Mouse (Mus musculus) urinary bladder, postnatal 4 days (tissue): ENCODE results near the gene Gsg1l.

Experiments used
- DNase-seq, 2 experiments: peaks; one replicate each; pipeline ENCODE4 v3.0.0; 2021 to 2022; ENCODE audit warnings: low spot score in 2 of 2

Gsg1l gene

GRCm38 (mm10) chr7:125868570-125868969 lies 213.6 kb downstream of the Gsg1l start:
- no peak for DNase-seq

- DNase-seq, result no peak
These were observed 217.0 kb downstream of the Gsg1l start for GRCm38 (mm10) chr7:125865234-125865633.

GRCm38 (mm10) chr7:125864026-125864425 lies 218.2 kb downstream of the Gsg1l start:
- no peak for DNase-seq

GRCm38 (mm10) chr7:125860421-125860820 lies 221.8 kb downstream of the Gsg1l start:
- no peak for DNase-seq

GRCm38 (mm10) chr7:125859564-125859963 lies 222.6 kb downstream of the Gsg1l start:
- DNase-seq, result no peak

GRCm38 (mm10) chr7:125847528-125847866 lies 234.7 kb downstream of the Gsg1l start:
- DNase-seq, result no peak

- DNase-seq, result no peak
These were observed 235.2 kb downstream of the Gsg1l start for GRCm38 (mm10) chr7:125846866-125847527.

- no peak for DNase-seq
These were observed 236.6 kb downstream of the Gsg1l start for GRCm38 (mm10) chr7:125845611-125846010.

GRCm38 (mm10) chr7:125838078-125838742 lies 244.0 kb downstream of the Gsg1l start:
- no peak for DNase-seq

GRCm38 (mm10) chr7:125833471-125833870 lies 248.7 kb downstream of the Gsg1l start:
- no peak for DNase-seq

GRCm38 (mm10) chr7:125832767-125833166 lies 249.4 kb downstream of the Gsg1l start:
- DNase-seq, result no peak

GRCm38 (mm10) chr7:125829121-125829666 lies 253.0 kb downstream of the Gsg1l start:
- DNase-seq, result no peak

GRCm38 (mm10) chr7:125828561-125828960 lies 253.7 kb downstream of the Gsg1l start:
- DNase-seq, result no peak
